Mouse (Mus musculus) cortical plate, adult 2 months (tissue): Measurements from ENCODE around the gene Strap.

ENCODE experiments used
- CTCF ChIP-seq: fragments of 200-500 bp; IDR thresholded peaks from 2 replicates; pipeline ENCODE4 v1.5.1; 2011; ENCODE audit warnings: mild to moderate bottlenecking, control low read depth, low read length; ENCODE audit not compliant: insufficient read depth; ENCODE audit errors: extremely low read depth
- POLR2A ChIP-seq: fragments of 200-500 bp; IDR thresholded peaks from 2 replicates; pipeline ENCODE4 v1.6.1; 2011; ENCODE audit warnings: mild to moderate bottlenecking, low read length, control low read depth; ENCODE audit not compliant: insufficient read depth; ENCODE audit errors: extremely low read depth

GRCm38 (mm10) chr6:137704300-137704939 is 30.5 kb upstream of the Strap start:
- TF ChIP-seq CTCF: no peak
- TF ChIP-seq POLR2A: no peak
